Mouse (Mus musculus) B cell, adult 2 months (primary cell): ENCODE measurements around the gene Actl6b.

ENCODE experiments used
- DNase-seq, 2 experiments: peaks; one replicate each; pipeline ENCODE4 v3.0.0; 2022

Actl6b gene

GRCm38 (mm10) chr5:137553411-137553837, at the start of gene Actl6b:
Gene Actl6b (plus strand): TSS chr5:137553517.
- peak; percentile 54 to 57 for DNase-seq

- peak; percentile 36 to 38 for DNase-seq
These were observed 49.3 kb upstream of the Actl6b start for GRCm38 (mm10) chr5:137504041-137504440.

- DNase-seq = peak; percentile 80 to 86
These were observed 43.3 kb upstream of the Actl6b start for GRCm38 (mm10) chr5:137510014-137510501.

- DNase-seq = peak; percentile 23 to 30
These were observed 42.5 kb upstream of the Actl6b start for GRCm38 (mm10) chr5:137510573-137511390.

GRCm38 (mm10) chr5:137511706-137512105, 41.6 kb upstream of the Actl6b start:
- no peak for DNase-seq

GRCm38 (mm10) chr5:137512847-137513794, 40.2 kb upstream of the Actl6b start:
- peak; percentile 39 to 44 for DNase-seq

GRCm38 (mm10) chr5:137513951-137514721, 39.2 kb upstream of the Actl6b start:
- no peak for DNase-seq

GRCm38 (mm10) chr5:137514811-137515210, 38.5 kb upstream of the Actl6b start:
- DNase-seq = no peak

- peak; percentile 55 to 58 for DNase-seq
These were observed 34.9 kb upstream of the Actl6b start, which contains the start of gene Gigyf1 for GRCm38 (mm10) chr5:137518436-137518835. Gene Gigyf1 (plus strand): TSS chr5:137518548.

- DNase-seq = no peak
These were observed 33.4 kb upstream of the Actl6b start for GRCm38 (mm10) chr5:137519691-137520550.

GRCm38 (mm10) chr5:137521861-137522260, 31.5 kb upstream of the Actl6b start:
- DNase-seq = no peak

- no peak for DNase-seq
These were observed 30.6 kb upstream of the Actl6b start for GRCm38 (mm10) chr5:137522711-137523110.

- no peak for DNase-seq
These were observed 29.7 kb upstream of the Actl6b start for GRCm38 (mm10) chr5:137523396-137524250.

GRCm38 (mm10) chr5:137524251-137524515, 29.1 kb upstream of the Actl6b start:
- DNase-seq = no peak

- no peak for DNase-seq
These were observed 28.6 kb upstream of the Actl6b start for GRCm38 (mm10) chr5:137524671-137525070.

GRCm38 (mm10) chr5:137525511-137525910, 27.8 kb upstream of the Actl6b start:
- no peak for DNase-seq

GRCm38 (mm10) chr5:137526192-137526936, 27.0 kb upstream of the Actl6b start:
- peak in 1 of 2 experiments; percentile 20 for DNase-seq

GRCm38 (mm10) chr5:137527413-137527812, 25.9 kb upstream of the Actl6b start:
- DNase-seq = no peak

- DNase-seq = no peak
These were observed 24.9 kb upstream of the Actl6b start for GRCm38 (mm10) chr5:137528247-137528968.
